Mouse (Mus musculus) heart, embryonic 14.5 days (tissue): ENCODE data around the gene Rtp4. TPM values are rescaled to one million over a fixed set of nuclear protein-coding genes. Genes with fewer than 3 reads are reported as not detected.

Experiments used
- ATAC-seq: fragments of 200-750 bp; cut with Nextera tagmentation; 2 replicates; pipeline ENCODE4 v1.8.0; 2017; ENCODE audit warnings: low read depth, moderate TSS enrichment; ENCODE audit not compliant: insufficient number of reproducible peaks, insufficient read depth, low FRiP score
- H3K27ac ChIP-seq, 2 experiments: fragments of 200-500 bp in 1 of 2; fragments of 300-500 bp in 1 of 2; sonication (generic) in 1 of 2; replicated peaks in 1 of 2; 2 replicates each; pipeline ENCODE4 v1.5.1; 2012 to 2014; ENCODE audit warnings: low read depth in 2 of 2, low read length in 2 of 2, control low read depth in 1 of 2, mild to moderate bottlenecking in 1 of 2, mixed read lengths in 1 of 2; ENCODE audit not compliant: control insufficient read depth in 1 of 2, insufficient read depth in 1 of 2
- H3K27me3 ChIP-seq: fragments of 300-500 bp; sonication (generic); 2 replicates; pipeline ENCODE4 v1.6.1; 2014; ENCODE audit warnings: mild to moderate bottlenecking, low read length, control low read depth; ENCODE audit not compliant: control insufficient read depth, insufficient read depth
- H3K36me3 ChIP-seq: fragments of 300-500 bp; sonication (generic); 2 replicates; pipeline ENCODE4 v1.6.1; 2014; ENCODE audit warnings: mild to moderate bottlenecking, control low read depth, low read length, mixed read lengths; ENCODE audit not compliant: control insufficient read depth, insufficient read depth
- H3K4me1 ChIP-seq, 2 experiments: fragments of 200-500 bp in 1 of 2; fragments of 300-500 bp in 1 of 2; sonication (generic) in 1 of 2; 2 replicates each; pipeline ENCODE4 v1.6.1; 2012 to 2014; ENCODE audit warnings: low read length in 2 of 2, control low read depth in 1 of 2, mixed read lengths in 1 of 2; ENCODE audit not compliant: control insufficient read depth in 2 of 2, insufficient read depth in 2 of 2
- H3K4me2 ChIP-seq: fragments of 300-500 bp; sonication (generic); 2 replicates; pipeline ENCODE4 v1.6.1; 2014; ENCODE audit warnings: mild to moderate bottlenecking, low read length
- H3K4me3 ChIP-seq, 2 experiments: fragments of 200-500 bp in 1 of 2; fragments of 300-500 bp in 1 of 2; sonication (generic) in 1 of 2; 2 replicates each; pipeline ENCODE4 v1.5.1; 2012 to 2014; ENCODE audit warnings: low read length in 2 of 2, mild to moderate bottlenecking in 2 of 2, control low read depth in 1 of 2, low read depth in 1 of 2, moderate library complexity in 1 of 2; ENCODE audit not compliant: control insufficient read depth in 1 of 2, insufficient read depth in 1 of 2
- H3K9ac ChIP-seq: fragments of 300-500 bp; sonication (generic); 2 replicates; pipeline ENCODE4 v1.6.1; 2014; ENCODE audit warnings: mild to moderate bottlenecking, low read length
- H3K9me3 ChIP-seq: fragments of 300-500 bp; sonication (generic); 2 replicates; pipeline ENCODE4 v1.6.1; 2016; ENCODE audit warnings: low read length, control low read depth; ENCODE audit not compliant: control insufficient read depth
- WGBS: fragments of 180-500 bp; shearing (Covaris S2); extraction: QIAGEN DNeasy Blood & Tissue Kit; methylation state at CpG from one replicate; pipeline ENCODE4 v1.1.7; 2014; 5-methylcytosine and 5-hydroxymethylcytosine counted together
- polyA plus RNA-seq: library from polyadenylated mRNA; unstranded; fragments of >200 nt; fragmentation: Nextera tagmentation; extraction: Ambion mirVana; gene quantifications from 2 replicates; pipeline ENCODE4 v1.2.1, GENCODE M21; 2014

Gene Rtp4
- polyA plus RNA-seq, 1 experiment from 2014 or later: 7.8 TPM

- no peak overlapping the region for H3K27ac ChIP-seq
- no peak overlapping the region for H3K9ac ChIP-seq
- H3K4me3 ChIP-seq: no peak overlapping the region
- H3K4me2 ChIP-seq: no peak overlapping the region
- peaks cover 23 to 34% of the 10 kb centered on the region in 2 experiments for H3K4me1 ChIP-seq
- no peak for ATAC-seq
- WGBS: 92% methylated on average over 1 of the region's 1 CpGs
- no peaks in the 10 kb centered on the region for H3K36me3 ChIP-seq
- no peaks in the 10 kb centered on the region for H3K9me3 ChIP-seq
- H3K27me3 ChIP-seq: no peaks in the 10 kb centered on the region
Measured at GRCm38 (mm10) chr16:23513401-23513800, 6.7 kb upstream of the Rtp4 start.

- ATAC-seq: peak; percentile 75
- H3K36me3 ChIP-seq: no peaks in the 10 kb centered on the region
- no peak overlapping the region for H3K9ac ChIP-seq
- H3K4me2 ChIP-seq: 0 out of 2 replicates have a peak overlapping the region, but pooled peaks have one; percentile 13
- H3K4me3 ChIP-seq: no peak overlapping the region
- H3K27ac ChIP-seq: peak overlapping the region; percentile 49 to 58
- WGBS: 3% methylated on average over 3 of the region's 3 CpGs
- no peaks in the 10 kb centered on the region for H3K27me3 ChIP-seq
- H3K9me3 ChIP-seq: no peaks in the 10 kb centered on the region
- peaks cover 19 to 45% of the 10 kb centered on the region in 2 experiments for H3K4me1 ChIP-seq
Measured at GRCm38 (mm10) chr16:23515766-23516165, 4.3 kb upstream of the Rtp4 start.

- H3K4me2 ChIP-seq: no peak overlapping the region
- H3K4me1 ChIP-seq: peaks cover 21 to 53% of the 10 kb centered on the region in 2 experiments
- no peaks in the 10 kb centered on the region for H3K36me3 ChIP-seq
- H3K4me3 ChIP-seq: no peak overlapping the region
- ATAC-seq: no peak
- H3K27ac ChIP-seq: peak overlapping the region in 1 of 2 experiments; percentile 58; a peak in 2 of 4 replicates
- no peaks in the 10 kb centered on the region for H3K9me3 ChIP-seq
- H3K9ac ChIP-seq: no peak overlapping the region
- 41% methylated on average over 2 of the region's 2 CpGs for WGBS
- no peaks in the 10 kb centered on the region for H3K27me3 ChIP-seq
Measured at GRCm38 (mm10) chr16:23516606-23517005, 3.5 kb upstream of the Rtp4 start.

- no peak for ATAC-seq
- WGBS: 77% methylated on average over 5 of the region's 5 CpGs
- H3K36me3 ChIP-seq: no peaks in the 10 kb centered on the region
- no peak overlapping the region for H3K4me2 ChIP-seq
- H3K4me1 ChIP-seq: peaks cover 21 to 54% of the 10 kb centered on the region in 2 experiments
- H3K9me3 ChIP-seq: no peaks in the 10 kb centered on the region
- H3K9ac ChIP-seq: no peak overlapping the region
- no peak overlapping the region for H3K4me3 ChIP-seq
- no peaks in the 10 kb centered on the region for H3K27me3 ChIP-seq
- no peak overlapping the region for H3K27ac ChIP-seq
Measured at GRCm38 (mm10) chr16:23517230-23517629, 2.9 kb upstream of the Rtp4 start.

- Histone ChIP-seq H3K4me3 (no peak overlapping the region), H3K4me2 (peak overlapping the region; percentile 77), H3K36me3 (no peaks in the 10 kb centered on the region), H3K4me1 (peaks cover 24 to 61% of the 10 kb centered on the region in 2 experiments), H3K9me3 (no peaks in the 10 kb centered on the region), H3K9ac (0 out of 2 replicates have a peak overlapping the region, but pooled peaks have one; percentile 1), H3K27ac (0 out of 4 replicates have a peak overlapping the region, but pooled peaks of 1 of the 2 experiments have one; percentile 4), H3K27me3 (no peaks in the 10 kb centered on the region)
- 47% methylated on average over 20 of the region's 20 CpGs for WGBS
- ATAC-seq: no peak
Measured at GRCm38 (mm10) chr16:23517754-23518566, 2.1 kb upstream of the Rtp4 start.

GRCm38 (mm10) chr16:23518567-23519369, 1.3 kb upstream of the Rtp4 start:
- peak overlapping the region; percentile 77 for H3K4me2 ChIP-seq
- peak overlapping the region in 1 of 2 experiments; percentile 45; a peak in 1 of 4 replicates for H3K4me3 ChIP-seq
- H3K9ac ChIP-seq: no peak overlapping the region

GRCm38 (mm10) chr16:23519771-23520170, 320 bp upstream of the Rtp4 start:
- peaks cover 24 to 61% of the 10 kb centered on the region in 2 experiments for H3K4me1 ChIP-seq
- peak overlapping the region; percentile 37 to 86 for H3K27ac ChIP-seq

More at GRCm38 (mm10) chr16:23518567-23519369, 1.3 kb upstream of the Rtp4 start:
- no peaks in the 10 kb centered on the region for H3K9me3 ChIP-seq
- H3K27me3 ChIP-seq: no peaks in the 10 kb centered on the region
- peak overlapping the region in 1 of 2 experiments; percentile 4; a peak in 1 of 4 replicates for H3K27ac ChIP-seq
- ATAC-seq: no peak
- H3K36me3 ChIP-seq: no peaks in the 10 kb centered on the region
- WGBS: 70% methylated on average over 10 of the region's 10 CpGs
- H3K4me1 ChIP-seq: peaks cover 24 to 61% of the 10 kb centered on the region in 2 experiments

More at GRCm38 (mm10) chr16:23519771-23520170, 320 bp upstream of the Rtp4 start:
- WGBS: 9% methylated on average over 1 of the region's 1 CpGs
- no peaks in the 10 kb centered on the region for H3K36me3 ChIP-seq
- ATAC-seq: no peak
- H3K27me3 ChIP-seq: no peaks in the 10 kb centered on the region
- H3K9me3 ChIP-seq: no peaks in the 10 kb centered on the region
- H3K9ac ChIP-seq: peak overlapping the region; percentile 75
- peak overlapping the region; percentile 36 to 45 for H3K4me3 ChIP-seq
- H3K4me2 ChIP-seq: peak overlapping the region; percentile 77
